Mouse (Mus musculus): ENCODE measurements around the gene Snx18. TPM values are rescaled to one million over a fixed set of nuclear protein-coding genes. Genes with fewer than 3 reads are reported as not detected.

Gene Snx18
- polyA plus RNA-seq, 1 experiment from 2014 or later = 24.0 TPM

- H3K27me3 ChIP-seq (replicated peaks; ENCODE audit: control insufficient read depth, insufficient read depth, low read length) = no peaks in the 10 kb centered on the region
- 0 out of 2 replicates have a peak, but pooled peaks cover 5% of the 10 kb centered on the region for H3K36me3 ChIP-seq (ENCODE audit: control insufficient read depth, insufficient read depth, low read length)
- DNase-seq (ENCODE audit: low spot score) = no peak
- no peak overlapping the region for H3K9ac ChIP-seq (ENCODE audit: low read length)
- H3K4me1 ChIP-seq (replicated peaks; ENCODE audit: control insufficient read depth, insufficient read depth, low read length) = peaks cover 32% of the 10 kb centered on the region
- 63% methylated on average over 9 of the region's 9 CpGs for WGBS
- peak; percentile 34 for ATAC-seq (replicated peaks; ENCODE audit: low FRiP score, low TSS enrichment, low read depth)
- H3K9me3 ChIP-seq (ENCODE audit: control insufficient read depth, low read length) = no peaks in the 10 kb centered on the region
- H3K27ac ChIP-seq (ENCODE audit: low read depth) = no peak overlapping the region
- H3K4me2 ChIP-seq (ENCODE audit: low read length) = 0 out of 2 replicates have a peak overlapping the region, but pooled peaks have one; percentile 4
- H3K4me3 ChIP-seq (ENCODE audit: low read depth, low read length) = no peak overlapping the region
These were observed 639 bp upstream of the Snx18 start for GRCm38 (mm10) chr13:113619003-113619402.

- Histone ChIP-seq H3K36me3 (ENCODE audit: control insufficient read depth, insufficient read depth, low read length) (peaks cover 9% of the 10 kb centered on the region; the same call in 1 of the 2 replicates), H3K27ac (ENCODE audit: low read depth) (peak overlapping the region; percentile 85; the same call in 1 of the 2 replicates), H3K4me3 (ENCODE audit: low read depth, low read length) (peak overlapping the region; percentile 78), H3K9me3 (ENCODE audit: control insufficient read depth, low read length) (no peaks in the 10 kb centered on the region), H3K4me2 (ENCODE audit: low read length) (peak overlapping the region; percentile 92), H3K9ac (ENCODE audit: low read length) (peak overlapping the region; percentile 87), H3K4me1 (replicated peaks; ENCODE audit: control insufficient read depth, insufficient read depth, low read length) (peaks cover 47% of the 10 kb centered on the region), H3K27me3 (replicated peaks; ENCODE audit: control insufficient read depth, insufficient read depth, low read length) (no peaks in the 10 kb centered on the region)
- 11% methylated on average over 49 of the region's 49 CpGs for WGBS
- ATAC-seq (replicated peaks; ENCODE audit: low FRiP score, low TSS enrichment, low read depth) = no peak
- peak; percentile 81 for DNase-seq (ENCODE audit: low spot score)
These were observed 950 bp downstream of the Snx18 start for GRCm38 (mm10) chr13:113617338-113617890.

- Histone ChIP-seq H3K27ac (ENCODE audit: low read depth) (no peak overlapping the region), H3K9ac (ENCODE audit: low read length) (peak overlapping the region; percentile 87), H3K36me3 (ENCODE audit: control insufficient read depth, insufficient read depth, low read length) (peaks cover 14% of the 10 kb centered on the region; the same call in 1 of the 2 replicates), H3K4me2 (ENCODE audit: low read length) (peak overlapping the region; percentile 92), H3K4me3 (ENCODE audit: low read depth, low read length) (peak overlapping the region; percentile 78), H3K9me3 (ENCODE audit: control insufficient read depth, low read length) (no peaks in the 10 kb centered on the region), H3K27me3 (replicated peaks; ENCODE audit: control insufficient read depth, insufficient read depth, low read length) (no peaks in the 10 kb centered on the region), H3K4me1 (replicated peaks; ENCODE audit: control insufficient read depth, insufficient read depth, low read length) (peaks cover 52% of the 10 kb centered on the region)
- no peak for ATAC-seq (replicated peaks; ENCODE audit: low FRiP score, low TSS enrichment, low read depth)
- 63% methylated on average over 24 of the region's 24 CpGs for WGBS
- peak; percentile 67 for DNase-seq (ENCODE audit: low spot score)
These were observed 1.5 kb downstream of the Snx18 start for GRCm38 (mm10) chr13:113616751-113617337.

GRCm38 (mm10) chr13:113615971-113616671, 2.2 kb downstream of the Snx18 start:
- H3K9me3 ChIP-seq (ENCODE audit: control insufficient read depth, low read length) = no peaks in the 10 kb centered on the region
- no peak for ATAC-seq (replicated peaks; ENCODE audit: low FRiP score, low TSS enrichment, low read depth)
- peak overlapping the region; percentile 87 for H3K9ac ChIP-seq (ENCODE audit: low read length)
- peak overlapping the region; percentile 92 for H3K4me2 ChIP-seq (ENCODE audit: low read length)
- peak overlapping the region; percentile 78 for H3K4me3 ChIP-seq (ENCODE audit: low read depth, low read length)
- peaks cover 16% of the 10 kb centered on the region; the same call in 1 of the 2 replicates for H3K36me3 ChIP-seq (ENCODE audit: control insufficient read depth, insufficient read depth, low read length)
- no peak overlapping the region for H3K27ac ChIP-seq (ENCODE audit: low read depth)
- 13% methylated on average over 8 of the region's 8 CpGs for WGBS
- H3K27me3 ChIP-seq (replicated peaks; ENCODE audit: control insufficient read depth, insufficient read depth, low read length) = no peaks in the 10 kb centered on the region
- peaks cover 59% of the 10 kb centered on the region for H3K4me1 ChIP-seq (replicated peaks; ENCODE audit: control insufficient read depth, insufficient read depth, low read length)
- DNase-seq (ENCODE audit: low spot score) = no peak

- peaks cover 65% of the 10 kb centered on the region for H3K4me1 ChIP-seq (replicated peaks; ENCODE audit: control insufficient read depth, insufficient read depth, low read length)
- WGBS = 1% methylated on average over 10 of the region's 10 CpGs
These were observed 2.8 kb downstream of the Snx18 start for GRCm38 (mm10) chr13:113615546-113615941.

GRCm38 (mm10) chr13:113614635-113615545, 3.5 kb downstream of the Snx18 start:
- peaks cover 16% of the 10 kb centered on the region; the same call in 1 of the 2 replicates for H3K36me3 ChIP-seq (ENCODE audit: control insufficient read depth, insufficient read depth, low read length)
- peak overlapping the region; percentile 87 for H3K9ac ChIP-seq (ENCODE audit: low read length)
- WGBS = 12% methylated on average over 24 of the region's 24 CpGs
- H3K9me3 ChIP-seq (ENCODE audit: control insufficient read depth, low read length) = no peaks in the 10 kb centered on the region
- peak overlapping the region; percentile 78 for H3K4me3 ChIP-seq (ENCODE audit: low read depth, low read length)
- DNase-seq (ENCODE audit: low spot score) (peak; percentile 82), ATAC-seq (replicated peaks; ENCODE audit: low FRiP score, low TSS enrichment, low read depth) (no peak)
- H3K4me2 ChIP-seq (ENCODE audit: low read length) = peak overlapping the region; percentile 92
- no peaks in the 10 kb centered on the region for H3K27me3 ChIP-seq (replicated peaks; ENCODE audit: control insufficient read depth, insufficient read depth, low read length)
- H3K27ac ChIP-seq (ENCODE audit: low read depth) = peak overlapping the region; percentile 43; the same call in 1 of the 2 replicates
- H3K4me1 ChIP-seq (replicated peaks; ENCODE audit: control insufficient read depth, insufficient read depth, low read length) = peaks cover 71% of the 10 kb centered on the region

More at GRCm38 (mm10) chr13:113615546-113615941, 2.8 kb downstream of the Snx18 start:
- Histone ChIP-seq H3K4me3 (ENCODE audit: low read depth, low read length) (peak overlapping the region; percentile 78), H3K27ac (ENCODE audit: low read depth) (peak overlapping the region; percentile 43; the same call in 1 of the 2 replicates), H3K9ac (ENCODE audit: low read length) (peak overlapping the region; percentile 87), H3K9me3 (ENCODE audit: control insufficient read depth, low read length) (no peaks in the 10 kb centered on the region), H3K27me3 (replicated peaks; ENCODE audit: control insufficient read depth, insufficient read depth, low read length) (no peaks in the 10 kb centered on the region), H3K4me2 (ENCODE audit: low read length) (peak overlapping the region; percentile 92), H3K36me3 (ENCODE audit: control insufficient read depth, insufficient read depth, low read length) (peaks cover 16% of the 10 kb centered on the region; the same call in 1 of the 2 replicates)
- DNase-seq (ENCODE audit: low spot score) = no peak
- ATAC-seq (replicated peaks; ENCODE audit: low FRiP score, low TSS enrichment, low read depth) = no peak

- Histone ChIP-seq H3K4me1 (replicated peaks; ENCODE audit: control insufficient read depth, insufficient read depth, low read length) (peaks cover 78% of the 10 kb centered on the region), H3K27ac (ENCODE audit: low read depth) (no peak overlapping the region), H3K9ac (ENCODE audit: low read length) (no peak overlapping the region), H3K27me3 (replicated peaks; ENCODE audit: control insufficient read depth, insufficient read depth, low read length) (no peaks in the 10 kb centered on the region), H3K4me2 (ENCODE audit: low read length) (peak overlapping the region; percentile 92), H3K36me3 (ENCODE audit: control insufficient read depth, insufficient read depth, low read length) (peaks cover 16% of the 10 kb centered on the region; the same call in 1 of the 2 replicates), H3K4me3 (ENCODE audit: low read depth, low read length) (peak overlapping the region; percentile 78), H3K9me3 (ENCODE audit: control insufficient read depth, low read length) (no peaks in the 10 kb centered on the region)
- 54% methylated on average over 10 of the region's 10 CpGs for WGBS
- no peak for DNase-seq (ENCODE audit: low spot score)
- ATAC-seq (replicated peaks; ENCODE audit: low FRiP score, low TSS enrichment, low read depth) = no peak
These were observed 4.5 kb downstream of the Snx18 start for GRCm38 (mm10) chr13:113613882-113614281.

GRCm38 (mm10) chr13:113613341-113613740, 5.0 kb downstream of the Snx18 start:
- Histone ChIP-seq H3K4me1 (replicated peaks; ENCODE audit: control insufficient read depth, insufficient read depth, low read length) (peaks cover 80% of the 10 kb centered on the region), H3K4me2 (ENCODE audit: low read length) (peak overlapping the region; percentile 92), H3K9me3 (ENCODE audit: control insufficient read depth, low read length) (no peaks in the 10 kb centered on the region), H3K4me3 (ENCODE audit: low read depth, low read length) (peak overlapping the region; percentile 78), H3K27me3 (replicated peaks; ENCODE audit: control insufficient read depth, insufficient read depth, low read length) (no peaks in the 10 kb centered on the region), H3K36me3 (ENCODE audit: control insufficient read depth, insufficient read depth, low read length) (peaks cover 16% of the 10 kb centered on the region; the same call in 1 of the 2 replicates), H3K27ac (ENCODE audit: low read depth) (no peak overlapping the region), H3K9ac (ENCODE audit: low read length) (peak overlapping the region; percentile 1; the same call in 1 of the 2 replicates)
- no peak for ATAC-seq (replicated peaks; ENCODE audit: low FRiP score, low TSS enrichment, low read depth)
- DNase-seq (ENCODE audit: low spot score) = no peak
- WGBS = 16% methylated on average over 12 of the region's 12 CpGs
